Mouse (Mus musculus) midbrain, embryonic 16.5 days (tissue): ENCODE measurements around the gene Neu1. TPM values are rescaled to one million over a fixed set of nuclear protein-coding genes. Genes with fewer than 3 reads are reported as not detected.
"Not testable (repeated sequence)": the region's sequence is repeated elsewhere in the genome, so short reads cannot be mapped to it uniquely, and the experiment has no call there.

Source experiments
- ATAC-seq: fragments of 200-750 bp; cut with Nextera tagmentation; 2 replicates; pipeline ENCODE4 v1.8.0; 2017; ENCODE audit warnings: moderate TSS enrichment
- H3K27ac ChIP-seq: fragments of 300-500 bp; sonication (generic); 2 replicates; pipeline ENCODE4 v1.5.1; 2014; ENCODE audit warnings: mild to moderate bottlenecking, low read length, mixed read lengths
- H3K27me3 ChIP-seq: fragments of 300-500 bp; sonication (generic); 2 replicates; pipeline ENCODE4 v1.6.1; 2014; ENCODE audit warnings: low read depth, low read length, mixed read lengths; ENCODE audit not compliant: control insufficient read depth, insufficient read depth
- H3K36me3 ChIP-seq: fragments of 300-500 bp; sonication (generic); 2 replicates; pipeline ENCODE4 v1.6.1; 2014; ENCODE audit warnings: mild to moderate bottlenecking, low read length, moderate library complexity, mixed read lengths; ENCODE audit not compliant: control insufficient read depth, insufficient read depth
- H3K4me1 ChIP-seq: fragments of 300-500 bp; sonication (generic); 2 replicates; pipeline ENCODE4 v1.6.1; 2014; ENCODE audit warnings: mild to moderate bottlenecking, low read length, mixed read lengths; ENCODE audit not compliant: control insufficient read depth, insufficient read depth
- H3K4me2 ChIP-seq: fragments of 300-500 bp; sonication (generic); 2 replicates; pipeline ENCODE4 v1.6.1; 2014; ENCODE audit warnings: mild to moderate bottlenecking, low read length, mixed read lengths
- H3K4me3 ChIP-seq: fragments of 300-500 bp; sonication (generic); 2 replicates; pipeline ENCODE4 v1.5.1; 2014; ENCODE audit warnings: low read depth, mild to moderate bottlenecking, low read length, moderate library complexity, mixed read lengths
- H3K9ac ChIP-seq: fragments of 300-500 bp; sonication (generic); 2 replicates; pipeline ENCODE4 v1.6.1; 2014; ENCODE audit warnings: low read depth, low read length, mixed read lengths
- H3K9me3 ChIP-seq: fragments of 300-500 bp; sonication (generic); replicated peaks from 2 replicates; pipeline ENCODE4 v1.6.1; 2014; ENCODE audit warnings: mild to moderate bottlenecking, low read length, mixed read lengths; ENCODE audit not compliant: control insufficient read depth, poor library complexity, severe bottlenecking
- whole genome bisulfite sequencing: fragments of 180-500 bp; shearing (Covaris S2); extraction: QIAGEN DNeasy Blood & Tissue Kit; methylation state at CpG from one replicate; pipeline ENCODE4 v1.1.7; 2014; 5-methylcytosine and 5-hydroxymethylcytosine counted together
- polyA plus RNA-seq: library from polyadenylated mRNA; unstranded; fragments of >200 nt; fragmentation: Nextera tagmentation; extraction: Ambion mirVana; gene quantifications from 2 replicates; pipeline ENCODE4 v1.2.1, GENCODE M21; 2015

The Neu1 gene
- polyA plus RNA-seq, 1 experiment from 2014 or later: 42.3 TPM

GRCm38 (mm10) chr17:34964640-34965049 is 33.6 kb downstream of the Neu1 start:
- H3K9me3 ChIP-seq: no peaks in the 10 kb centered on the region
- ATAC-seq: no peak
- H3K36me3 ChIP-seq: no peaks in the 10 kb centered on the region
- H3K4me3 ChIP-seq: no peak overlapping the region
- H3K27me3 ChIP-seq: peaks cover 32% of the 10 kb centered on the region
- 0% methylated on average over 1 of the region's 1 CpGs for WGBS
- H3K4me1 ChIP-seq: peaks cover 2% of the 10 kb centered on the region
- H3K4me2 ChIP-seq: no peak overlapping the region
- H3K27ac ChIP-seq: no peak overlapping the region
- H3K9ac ChIP-seq: 0 out of 2 replicates have a peak overlapping the region, but pooled peaks have one; percentile 6

DNA sequence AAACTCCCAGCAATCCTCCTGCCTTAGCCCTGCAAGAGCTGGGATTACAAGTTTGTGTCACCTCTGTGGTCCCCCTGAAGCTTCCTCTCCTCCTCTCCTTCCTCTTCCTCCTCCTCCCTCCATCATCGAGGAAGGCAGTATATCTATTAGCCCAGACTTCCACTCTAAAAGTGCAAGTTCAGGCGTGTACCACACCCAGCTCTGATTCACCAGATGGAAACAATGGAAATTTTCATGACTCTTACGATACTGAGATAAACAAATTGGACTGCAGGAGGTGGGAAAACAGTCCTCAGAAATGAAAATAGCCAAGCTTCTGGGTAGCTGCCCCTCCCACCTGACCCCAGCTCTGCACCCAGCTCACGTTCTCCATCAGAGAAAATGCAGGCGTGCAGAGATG is 34.6 kb downstream of the Neu1 start:
- H3K9me3 ChIP-seq: no peaks in the 10 kb centered on the region
- WGBS: 80% methylated on average over 5 of the region's 5 CpGs
- H3K27me3 ChIP-seq: peaks cover 25% of the 10 kb centered on the region
- no peak overlapping the region for H3K4me3 ChIP-seq
- no peak overlapping the region for H3K27ac ChIP-seq
- H3K4me1 ChIP-seq: no peaks in the 10 kb centered on the region
- no peak overlapping the region for H3K9ac ChIP-seq
- no peak for ATAC-seq
- no peak overlapping the region for H3K4me2 ChIP-seq
- no peaks in the 10 kb centered on the region for H3K36me3 ChIP-seq

GRCm38 (mm10) chr17:34969822-34970221 is 38.8 kb downstream of the Neu1 start, which contains the start of gene Gm20481:
TSS of gene Gm20481 (plus strand) at chr17:34969912.
- 59% methylated on average over 6 of the region's 11 CpGs for WGBS

DNA sequence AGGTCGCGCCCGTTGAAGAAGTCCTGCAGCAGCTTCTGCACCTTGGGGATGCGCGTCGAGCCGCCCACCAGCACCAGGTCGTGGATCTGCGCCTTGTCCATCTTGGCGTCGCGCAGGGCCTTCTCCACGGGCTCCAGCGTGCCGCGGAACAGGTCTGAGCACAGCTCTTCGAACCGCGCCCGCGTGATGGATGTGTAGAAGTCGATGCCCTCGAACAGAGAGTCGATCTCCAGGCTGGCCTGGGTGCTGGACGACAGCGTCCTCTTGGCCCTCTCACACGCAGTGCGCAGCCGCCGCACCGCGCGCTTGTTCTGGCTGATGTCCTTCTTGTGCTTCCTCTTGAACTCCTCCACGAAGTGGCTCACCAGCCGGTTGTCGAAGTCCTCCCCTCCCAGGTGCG is 39.8 kb downstream of the Neu1 start:
- 32% methylated on average over 12 of the region's 37 CpGs for WGBS
- not testable (repeated sequence) for H3K27ac ChIP-seq, ATAC-seq, H3K9ac ChIP-seq, H3K4me3 ChIP-seq, H3K36me3 ChIP-seq, H3K4me1 ChIP-seq, H3K4me2 ChIP-seq, H3K9me3 ChIP-seq
- peaks cover 22% of the 10 kb centered on the region for H3K27me3 ChIP-seq

More at GRCm38 (mm10) chr17:34969822-34970221, 38.8 kb downstream of the Neu1 start, which contains the start of gene Gm20481:
- H3K36me3 ChIP-seq, H3K27ac ChIP-seq, H3K4me3 ChIP-seq, H3K9ac ChIP-seq, H3K4me2 ChIP-seq, ATAC-seq, H3K9me3 ChIP-seq, H3K4me1 ChIP-seq: not testable (repeated sequence)
- peaks cover 22% of the 10 kb centered on the region for H3K27me3 ChIP-seq

DNA sequence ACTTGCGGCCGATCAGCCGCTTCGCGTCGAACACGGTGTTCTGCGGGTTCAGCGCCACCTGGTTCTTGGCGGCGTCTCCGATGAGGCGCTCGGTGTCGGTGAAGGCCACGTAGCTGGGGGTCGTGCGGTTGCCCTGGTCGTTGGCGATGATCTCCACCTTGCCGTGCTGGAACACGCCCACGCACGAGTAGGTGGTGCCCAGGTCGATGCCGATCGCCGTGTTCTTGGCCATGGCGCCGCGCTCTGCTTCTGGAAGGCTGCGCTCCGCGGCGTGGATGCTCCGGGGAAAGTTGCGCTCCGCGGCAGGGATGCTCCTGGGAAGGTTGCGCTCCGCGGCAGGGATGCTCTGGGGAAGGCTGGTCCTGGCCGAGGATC is 40.6 kb downstream of the Neu1 start:
- ATAC-seq: peak; percentile 46
- under 1% methylated on average over 19 of the region's 43 CpGs for WGBS
- 0 out of 2 replicates have a peak overlapping the region, but pooled peaks have one; percentile 44 for H3K9ac ChIP-seq
- peak overlapping the region; percentile 77 for H3K4me2 ChIP-seq
- not testable (repeated sequence) for H3K4me1 ChIP-seq, H3K36me3 ChIP-seq, H3K9me3 ChIP-seq, H3K27ac ChIP-seq
- H3K4me3 ChIP-seq: peak overlapping the region; percentile 39
- H3K27me3 ChIP-seq: peaks cover 22% of the 10 kb centered on the region

GRCm38 (mm10) chr17:34972069-34972749 is 41.2 kb downstream of the Neu1 start, which contains the start of the genes Hspa1a and Hspa1l:
TSS of gene Hspa1a (minus strand) at chr17:34972156.
TSS of gene Hspa1l (plus strand) at chr17:34972703.
- Histone ChIP-seq H3K27ac (0 out of 2 replicates have a peak within 1 kb of the TSS, but pooled peaks have one; percentile 24), H3K27me3 (peaks cover 22% of the 10 kb centered on the region), H3K4me2 (peak within 1 kb of the TSS; percentile 77), H3K9ac (0 out of 2 replicates have a peak within 1 kb of the TSS, but pooled peaks have one; percentile 44), H3K4me3 (peak within 1 kb of the TSS; percentile 39)
- H3K4me1 ChIP-seq, H3K36me3 ChIP-seq, H3K9me3 ChIP-seq: not testable (repeated sequence)
- ATAC-seq: peak; percentile 93
- WGBS: under 1% methylated on average over 27 of the region's 33 CpGs

GRCm38 (mm10) chr17:34975581-34976492 is 44.8 kb downstream of the Neu1 start:
- no peak for ATAC-seq
- 89% methylated on average over 3 of the region's 3 CpGs for WGBS
- no peak overlapping the region for H3K9ac ChIP-seq
- no peak overlapping the region for H3K27ac ChIP-seq
- no peak overlapping the region for H3K4me3 ChIP-seq
- H3K27me3 ChIP-seq: no peaks in the 10 kb centered on the region
- peaks cover 11% of the 10 kb centered on the region for H3K4me1 ChIP-seq
- H3K4me2 ChIP-seq: no peak overlapping the region
- no peaks in the 10 kb centered on the region for H3K36me3 ChIP-seq
- H3K9me3 ChIP-seq: no peaks in the 10 kb centered on the region

DNA sequence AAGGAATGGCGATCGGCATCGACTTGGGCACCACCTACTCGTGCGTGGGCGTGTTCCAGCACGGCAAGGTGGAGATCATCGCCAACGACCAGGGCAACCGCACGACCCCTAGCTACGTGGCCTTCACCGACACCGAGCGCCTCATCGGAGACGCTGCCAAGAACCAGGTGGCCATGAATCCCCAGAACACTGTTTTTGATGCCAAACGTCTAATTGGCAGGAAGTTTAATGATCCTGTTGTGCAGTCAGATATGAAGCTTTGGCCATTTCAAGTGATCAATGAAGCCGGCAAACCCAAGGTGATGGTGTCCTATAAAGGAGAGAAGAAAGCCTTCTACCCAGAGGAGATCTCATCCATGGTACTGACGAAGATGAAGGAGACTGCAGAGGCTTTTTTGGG is 45.9 kb downstream of the Neu1 start:
- no peaks in the 10 kb centered on the region for H3K9me3 ChIP-seq
- no peak overlapping the region for H3K4me2 ChIP-seq
- H3K4me1 ChIP-seq: peaks cover 15% of the 10 kb centered on the region
- no peak overlapping the region for H3K4me3 ChIP-seq
- no peaks in the 10 kb centered on the region for H3K36me3 ChIP-seq
- no peak overlapping the region for H3K27ac ChIP-seq
- ATAC-seq: no peak
- WGBS: 97% methylated on average over 20 of the region's 20 CpGs
- H3K27me3 ChIP-seq: no peaks in the 10 kb centered on the region
- no peak overlapping the region for H3K9ac ChIP-seq

- Histone ChIP-seq H3K9me3 (no peaks in the 10 kb centered on the region), H3K27ac (no peak overlapping the region), H3K36me3 (no peaks in the 10 kb centered on the region), H3K4me3 (no peak overlapping the region), H3K27me3 (no peaks in the 10 kb centered on the region), H3K4me2 (no peak overlapping the region), H3K4me1 (peaks cover 20% of the 10 kb centered on the region), H3K9ac (no peak overlapping the region)
- ATAC-seq: no peak
- 91% methylated on average over 27 of the region's 27 CpGs for WGBS
Observed at GRCm38 (mm10) chr17:34978239-34978638, 47.2 kb downstream of the Neu1 start.
